Mouse (Mus musculus) lung, embryonic 14.5 days (tissue): ENCODE results near the gene Gzmk. TPM values are rescaled to one million over a fixed set of nuclear protein-coding genes. Genes with fewer than 3 reads are reported as not detected.

ENCODE experiments used
- ATAC-seq: fragments of 200-750 bp; cut with Nextera tagmentation; 2 replicates; pipeline ENCODE4 v1.8.0; 2017; ENCODE audit warnings: mild to moderate bottlenecking, moderate TSS enrichment, moderate library complexity; ENCODE audit not compliant: insufficient read depth
- DNase-seq: peaks from one replicate; pipeline ENCODE4 v3.0.0-alpha.2; 2015
- H3K27ac ChIP-seq: fragments of 300-500 bp; sonication (generic); 2 replicates; pipeline ENCODE4 v1.5.1; 2014; ENCODE audit warnings: low read depth, mild to moderate bottlenecking, moderate library complexity
- H3K27me3 ChIP-seq: fragments of 300-500 bp; sonication (generic); 2 replicates; pipeline ENCODE4 v1.6.1; 2014; ENCODE audit warnings: low read length, control low read depth; ENCODE audit not compliant: insufficient read depth
- H3K36me3 ChIP-seq: fragments of 300-500 bp; sonication (generic); 2 replicates; pipeline ENCODE4 v1.6.1; 2014; ENCODE audit warnings: control low read depth; ENCODE audit not compliant: insufficient read depth
- H3K4me1 ChIP-seq: fragments of 300-500 bp; sonication (generic); 2 replicates; pipeline ENCODE4 v1.6.1; 2014; ENCODE audit warnings: antibody characterized with exemption, control low read depth; ENCODE audit not compliant: insufficient read depth
- H3K4me2 ChIP-seq: fragments of 300-500 bp; sonication (generic); 2 replicates; pipeline ENCODE4 v1.6.1; 2014; ENCODE audit warnings: mild to moderate bottlenecking
- H3K4me3 ChIP-seq: fragments of 300-500 bp; sonication (generic); 2 replicates; pipeline ENCODE4 v1.5.1; 2014; ENCODE audit warnings: low read depth, low read length
- H3K9ac ChIP-seq: fragments of 300-500 bp; sonication (generic); 2 replicates; pipeline ENCODE4 v1.6.1; 2014
- H3K9me3 ChIP-seq: fragments of 300-500 bp; sonication (generic); 2 replicates; pipeline ENCODE4 v1.6.1; 2016; ENCODE audit warnings: low read depth, low read length, control low read depth
- CTCF ChIP-seq: IDR thresholded peaks from 2 replicates; pipeline ENCODE4 v1.5.1; 2016; ENCODE audit warnings: antibody characterized with exemption, low read depth
- WGBS: fragments of 180-500 bp; shearing (Covaris S2); extraction: QIAGEN DNeasy Blood & Tissue Kit; methylation state at CpG from one replicate; pipeline ENCODE4 v1.1.7; 2014; 5-methylcytosine and 5-hydroxymethylcytosine counted together
- polyA plus RNA-seq: library from polyadenylated mRNA; unstranded; fragments of >200 nt; fragmentation: Nextera tagmentation; extraction: Ambion mirVana; gene quantifications from 2 replicates; pipeline ENCODE4 v1.2.1, GENCODE M21; 2014

Gzmk gene
- polyA plus RNA-seq, 1 experiment from 2014 or later = not detected

GRCm38 (mm10) chr13:113151556-113151955 is 74.2 kb downstream of the Gzmk start:
- Histone ChIP-seq H3K36me3 (no peaks in the 10 kb centered on the region), H3K27ac (no peak overlapping the region), H3K27me3 (no peaks in the 10 kb centered on the region), H3K9ac (no peak overlapping the region), H3K4me1 (no peaks in the 10 kb centered on the region), H3K9me3 (no peaks in the 10 kb centered on the region), H3K4me3 (no peak overlapping the region), H3K4me2 (no peak overlapping the region)
- no peak for DNase-seq
- no peak for TF ChIP-seq CTCF
- ATAC-seq = no peak
- WGBS = 80% methylated on average over 4 of the region's 4 CpGs

DNA sequence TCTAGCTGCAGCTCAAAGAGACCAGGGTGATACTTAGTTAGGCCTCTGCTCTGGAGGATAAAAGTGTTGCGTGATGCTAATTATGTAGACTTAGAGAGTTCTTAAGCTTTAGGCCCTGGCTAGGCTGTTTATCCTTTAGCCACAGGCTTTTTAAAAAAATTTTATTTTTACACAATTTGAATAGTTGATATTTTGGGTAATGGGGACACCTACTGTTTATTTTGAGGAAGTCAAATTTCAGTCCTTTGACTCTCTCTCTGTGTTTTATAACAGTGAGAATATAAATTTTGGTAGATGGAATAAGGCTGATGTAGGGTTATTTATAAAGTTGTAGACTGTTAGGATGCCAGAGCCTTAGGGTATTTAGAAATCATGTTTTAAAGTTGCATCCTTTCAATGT is 86.1 kb downstream of the Gzmk start:
- Histone ChIP-seq H3K4me3 (no peak overlapping the region), H3K4me1 (no peaks in the 10 kb centered on the region), H3K36me3 (no peaks in the 10 kb centered on the region), H3K27me3 (no peaks in the 10 kb centered on the region), H3K9me3 (no peaks in the 10 kb centered on the region), H3K9ac (no peak overlapping the region), H3K27ac (no peak overlapping the region), H3K4me2 (no peak overlapping the region)
- no peak for TF ChIP-seq CTCF
- DNase-seq = peak; percentile 6
- WGBS = 92% methylated on average over 1 of the region's 1 CpGs
- no peak for ATAC-seq

DNA sequence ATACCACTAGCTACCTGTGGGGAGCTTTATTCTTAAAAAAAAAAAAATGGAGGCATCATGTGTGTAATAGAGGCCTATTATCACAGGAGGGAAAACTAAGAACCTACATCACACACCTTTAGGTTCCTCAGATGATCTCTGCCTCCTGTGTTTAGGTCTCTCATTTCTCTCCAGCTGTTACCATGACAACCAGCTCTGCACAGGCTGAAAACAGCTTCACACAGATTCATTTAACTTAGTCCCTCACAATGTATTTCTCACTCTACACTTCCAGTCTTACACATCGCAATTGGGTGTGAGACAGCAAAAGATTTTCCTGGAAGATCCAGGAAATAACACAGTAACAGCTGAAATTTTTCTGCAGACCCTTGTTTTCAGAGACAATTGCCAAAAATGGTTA is 95.7 kb downstream of the Gzmk start:
- TF ChIP-seq CTCF = no peak
- H3K4me1 ChIP-seq = no peaks in the 10 kb centered on the region

More for the DNA sequence above, 95.7 kb downstream of the Gzmk start:
- H3K27ac ChIP-seq = no peak overlapping the region
- no peak overlapping the region for H3K4me3 ChIP-seq
- H3K36me3 ChIP-seq = no peaks in the 10 kb centered on the region
- no peak overlapping the region for H3K9ac ChIP-seq
- no peak for DNase-seq
- no peak for ATAC-seq
- 75% methylated on average over 1 of the region's 1 CpGs for WGBS
- H3K4me2 ChIP-seq = no peak overlapping the region
- H3K9me3 ChIP-seq = no peaks in the 10 kb centered on the region
- H3K27me3 ChIP-seq = no peaks in the 10 kb centered on the region

Other genes starting within 250 kb of the Gzmk start
- gene Ccno, start 238.1 kb downstream of the Gzmk start, polyA plus RNA-seq = 5.2 and 5.8 TPM in 2 replicates
- gene Mcidas, start 232.1 kb downstream of the Gzmk start, polyA plus RNA-seq = 1.1 and 2.2 TPM in 2 replicates
- gene Cdc20b, start 190.8 kb downstream of the Gzmk start, polyA plus RNA-seq = 0.28 TPM in 1 of 2 replicates, not detected in the other
- 159 and 170 TPM in 2 replicates for gene Gpx8, start 179.5 kb downstream of the Gzmk start, polyA plus RNA-seq
- gene Gzma, start 124.9 kb downstream of the Gzmk start, polyA plus RNA-seq = not detected in 2 replicates
- 1.6 and 2.2 TPM in 2 replicates for gene Esm1, start 16.2 kb downstream of the Gzmk start, polyA plus RNA-seq
- gene BC067074, start 67.3 kb upstream of the Gzmk start, polyA plus RNA-seq = 5.3 and 5.4 TPM in 2 replicates